12 mouse cellular contexts compared by ENCODE assay signal in genomic region chr7:97420958-97421651, GRCm38 (mm10). TPM values are rescaled to one million over a fixed set of nuclear protein-coding genes. Genes with fewer than 3 reads are reported as not detected.
DNase-seq lines count a peak whose midpoint lies in the region; ATAC-seq and TF ChIP-seq lines count a peak whose summit lies in the region.
"Had no signal": no experiment of that assay in that cellular context is flagged by ENCODE, and none has a peak within 500 bp of the region (broad histone marks: within the 10 kb centered on the region; RNA-seq: fewer than 3 reads in every experiment).

No protein-coding gene starts in this region.

- DNase-seq in cerebellum, adult 11 months: peak; percentile 64
- DNase-seq in liver, adult 2 months (ENCODE audit: extremely low read depth, low read depth, low spot score): peak; percentile 84
- peak; percentile 74 to 78 for DNase-seq in cerebellum, adult 18-20 months
- DNase-seq in layer of hippocampus, postnatal 10 days (ENCODE audit: low spot score in 2 of 2): peak; percentile 47
- no peak for DNase-seq in right cerebral cortex, adult 18-20 months

- H3K79me2 ChIP-seq in liver, adult 2 months (ENCODE audit: control insufficient read depth, insufficient read depth, low read length): peaks cover 4% of the 10 kb centered on the region; the same call in 1 of the 2 replicates

- H3K9ac ChIP-seq in liver, adult 2 months (ENCODE audit: low read depth, low read length): peak overlapping the region; percentile 45; the same call in 1 of the 2 replicates
- H3K9ac ChIP-seq in liver, embryonic 12.5 days: no peak overlapping the region
- H3K9ac ChIP-seq: embryonic facial prominence, embryonic 15.5 days had no signal

- 43% methylated on average over 8 of the region's 8 CpGs for WGBS in liver, adult 2 months
- WGBS in liver, embryonic 12.5 days (ENCODE audit: insufficient replicate concordance): 76% methylated on average over 8 of the region's 8 CpGs

- peaks cover 43% of the 10 kb centered on the region for H3K4me1 ChIP-seq in liver, adult 2 months (ENCODE audit: control insufficient read depth, insufficient read depth, low read length)
- H3K4me1 ChIP-seq in liver, embryonic 12.5 days: peaks cover 4% of the 10 kb centered on the region; the same call in 1 of the 2 replicates

- TF ChIP-seq POLR2A in liver, adult 2 months (IDR thresholded peaks at IDR 0.05; ENCODE audit: extremely low read depth, insufficient read depth, low read length): no peak

- H3K4me3 ChIP-seq in liver, adult 2 months (ENCODE audit: insufficient read depth, low read depth, low read length): no peak overlapping the region
- H3K4me3 ChIP-seq in liver, embryonic 12.5 days: no peak overlapping the region
- H3K4me3 ChIP-seq: embryonic facial prominence, embryonic 15.5 days; limb, embryonic 13.5 days had no signal

- TF ChIP-seq CTCF in liver, adult 2 months (IDR thresholded peaks at IDR 0.05; ENCODE audit: low read depth, low read length): no peak

- no peaks in the 10 kb centered on the region for H3K36me3 ChIP-seq in liver, adult 2 months (ENCODE audit: control insufficient read depth, insufficient read depth, low read length)
- H3K36me3 ChIP-seq in liver, embryonic 12.5 days: no peaks in the 10 kb centered on the region
- H3K36me3 ChIP-seq: embryonic facial prominence, embryonic 15.5 days; limb, embryonic 13.5 days had no signal

- peak overlapping the region; percentile 68 for H3K27ac ChIP-seq in liver, adult 2 months (replicated peaks; ENCODE audit: insufficient read depth, low read depth, low read length)
- H3K27ac ChIP-seq in liver, embryonic 12.5 days: no peak overlapping the region
- H3K27ac ChIP-seq: embryonic facial prominence, embryonic 15.5 days; limb, embryonic 13.5 days had no signal

- ATAC-seq in cerebellum, adult (ENCODE audit: insufficient number of reproducible peaks, low FRiP score, low TSS enrichment): no peak
- ATAC-seq in liver, embryonic 12.5 days: no peak
- no peak for ATAC-seq in activated CD4-positive, CD25-positive, alpha-beta regulatory T cell, adult 4 months

- no peak overlapping the region for H3K4me2 ChIP-seq in liver, embryonic 12.5 days
- H3K4me2 ChIP-seq: embryonic facial prominence, embryonic 15.5 days; limb, embryonic 13.5 days had no signal

- no peaks in the 10 kb centered on the region for H3K27me3 ChIP-seq in liver, adult 2 months (ENCODE audit: control insufficient read depth, insufficient read depth, low read length)
- H3K27me3 ChIP-seq in liver, embryonic 12.5 days (replicated peaks): no peaks in the 10 kb centered on the region
- H3K27me3 ChIP-seq: embryonic facial prominence, embryonic 15.5 days; limb, embryonic 13.5 days had no signal

- H3K9me3 ChIP-seq in liver, embryonic 12.5 days (replicated peaks): no peaks in the 10 kb centered on the region
- H3K9me3 ChIP-seq: embryonic facial prominence, embryonic 15.5 days; limb, embryonic 13.5 days had no signal

RNA-seq across cellular contexts. Expression of gene Thrsp, which starts 3.6 kb away (rescaled TPM):
- 292 and 1,156 TPM in 2 replicates for total RNA-seq in liver, adult 2 months (2014; rRNA removed)
- 247 and 275 TPM in 2 replicates for polyA plus RNA-seq in liver, adult 2 months (2012; rRNA removed)
- polyA plus RNA-seq in liver, embryonic 12.5 days (2016; fragmentation: Nextera tagmentation; extraction: Ambion mirVana): 0.13 TPM in 1 of 2 replicates, not detected in the other
- 10 to 100 TPM; 16.9 to 19.7 TPM for total RNA-seq in layer of hippocampus, postnatal 10 days (2021)
- not detected for polyA plus RNA-seq in activated CD4-positive, CD25-positive, alpha-beta regulatory T cell, adult 4 months (2017; shearing (Covaris generic))
- total RNA-seq: MEL; neutrophil, adult 5-6 weeks had no signal

RNA-seq across cellular contexts. Expression of gene Ndufc2, which starts 21.3 kb away (rescaled TPM):
- total RNA-seq in liver, adult 2 months (2014; rRNA removed): 213 and 221 TPM in 2 replicates
- polyA plus RNA-seq in liver, adult 2 months (2012; rRNA removed): 191 and 204 TPM in 2 replicates
- polyA plus RNA-seq in liver, embryonic 12.5 days (2016; fragmentation: Nextera tagmentation; extraction: Ambion mirVana): 249 and 261 TPM in 2 replicates
- 100 to 1,000 TPM; 270 to 275 TPM for total RNA-seq in layer of hippocampus, postnatal 10 days (2021)
- 100 to 1,000 TPM; 212 to 215 TPM for polyA plus RNA-seq in activated CD4-positive, CD25-positive, alpha-beta regulatory T cell, adult 4 months (2017; shearing (Covaris generic))

RNA-seq across cellular contexts. Expression of gene Kctd14, which starts 30.0 kb away (rescaled TPM):
- total RNA-seq in liver, adult 2 months (2014; rRNA removed): 0.07 and 0.18 TPM in 2 replicates
- 0.13 TPM in 1 of 2 replicates, not detected in the other for polyA plus RNA-seq in liver, adult 2 months (2012; rRNA removed)
- 9.8 and 9.9 TPM in 2 replicates for polyA plus RNA-seq in liver, embryonic 12.5 days (2016; fragmentation: Nextera tagmentation; extraction: Ambion mirVana)
- 1 to 10 TPM; 2.1 to 3.1 TPM for total RNA-seq in layer of hippocampus, postnatal 10 days (2021)
- polyA plus RNA-seq in activated CD4-positive, CD25-positive, alpha-beta regulatory T cell, adult 4 months (2017; shearing (Covaris generic)): 1 to 10 TPM in 1 of 2 experiments, under 1 TPM in 1; 0.66 to 1.1 TPM

RNA-seq across cellular contexts. Expression of gene Alg8, which starts 49.7 kb away (rescaled TPM):
- total RNA-seq in liver, adult 2 months (2014; rRNA removed): 3.3 and 6.2 TPM in 2 replicates
- polyA plus RNA-seq in liver, adult 2 months (2012; rRNA removed): 6.3 and 7.5 TPM in 2 replicates
- 48.7 and 50.5 TPM in 2 replicates for polyA plus RNA-seq in liver, embryonic 12.5 days (2016; fragmentation: Nextera tagmentation; extraction: Ambion mirVana)
- 10 to 100 TPM; 10.6 to 11.3 TPM for total RNA-seq in layer of hippocampus, postnatal 10 days (2021)
- polyA plus RNA-seq in activated CD4-positive, CD25-positive, alpha-beta regulatory T cell, adult 4 months (2017; shearing (Covaris generic)): 10 to 100 TPM; 16.4 to 22.7 TPM

RNA-seq across cellular contexts. Expression of gene Ints4, which starts 59.7 kb away (rescaled TPM):
- 23.3 and 25.0 TPM in 2 replicates for total RNA-seq in liver, adult 2 months (2014; rRNA removed)
- polyA plus RNA-seq in liver, adult 2 months (2012; rRNA removed): 28.6 and 31.0 TPM in 2 replicates
- polyA plus RNA-seq in liver, embryonic 12.5 days (2016; fragmentation: Nextera tagmentation; extraction: Ambion mirVana): 32.2 and 33.4 TPM in 2 replicates
- total RNA-seq in layer of hippocampus, postnatal 10 days (2021): 10 to 100 TPM; 27.5 to 30.1 TPM
- polyA plus RNA-seq in activated CD4-positive, CD25-positive, alpha-beta regulatory T cell, adult 4 months (2017; shearing (Covaris generic)): 10 to 100 TPM; 37.5 to 45.5 TPM

Comparison
In these comparisons a context has a peak if more than half of its experiments do, and no peak if none do; other contexts are left out.
1. RNA of gene Thrsp, which starts 3.6 kb away (polyA plus RNA-seq): 247 to 275 TPM in liver, adult 2 months; not detected in activated CD4-positive, CD25-positive, alpha-beta regulatory T cell, adult 4 months and 0.13 TPM in liver, embryonic 12.5 days; every median in the first group is over 100 times any median in the second.